Mouse (Mus musculus): ENCODE results near the gene Zer1.
A peak's percentile ranks its signal among the peaks of the same experiment; 100 is the strongest.

GRCm38 (mm10) chr2:30066046-30066901 is 58.1 kb downstream of the Zer1 start:
- TF ChIP-seq CTCF (IDR thresholded peaks at IDR 0.05; ENCODE audit: extremely low read depth, insufficient read length, insufficient replicate concordance, low read depth, low read length) (no peak), POLR2A (IDR thresholded peaks at IDR 0.05; ENCODE audit: low read depth, low read length) (peak; percentile 61)
